Mouse (Mus musculus) C2C12 (cell line): ENCODE results near the gene Kctd7.

Source experiments
- CTCF ChIP-seq: IDR thresholded peaks from one replicate; pipeline ENCODE4 v1.5.1; 2011; ENCODE audit not compliant: control insufficient read depth, insufficient read depth, insufficient read length
- FOSL1 ChIP-seq: IDR thresholded peaks from one replicate; pipeline ENCODE4 v1.8.0; 2011; ENCODE audit warnings: mild to moderate bottlenecking, low read length; ENCODE audit not compliant: poor library complexity, insufficient read depth, severe bottlenecking
- MYOG ChIP-seq: IDR thresholded peaks from one replicate; pipeline ENCODE4 v1.6.1; 2011; ENCODE audit not compliant: control insufficient read depth, insufficient read length; ENCODE audit errors: extremely low read depth
- USF1 ChIP-seq: IDR thresholded peaks from one replicate; pipeline ENCODE4 v1.6.1; 2011; ENCODE audit warnings: low read depth, mild to moderate bottlenecking, control low read depth, moderate library complexity

DNA sequence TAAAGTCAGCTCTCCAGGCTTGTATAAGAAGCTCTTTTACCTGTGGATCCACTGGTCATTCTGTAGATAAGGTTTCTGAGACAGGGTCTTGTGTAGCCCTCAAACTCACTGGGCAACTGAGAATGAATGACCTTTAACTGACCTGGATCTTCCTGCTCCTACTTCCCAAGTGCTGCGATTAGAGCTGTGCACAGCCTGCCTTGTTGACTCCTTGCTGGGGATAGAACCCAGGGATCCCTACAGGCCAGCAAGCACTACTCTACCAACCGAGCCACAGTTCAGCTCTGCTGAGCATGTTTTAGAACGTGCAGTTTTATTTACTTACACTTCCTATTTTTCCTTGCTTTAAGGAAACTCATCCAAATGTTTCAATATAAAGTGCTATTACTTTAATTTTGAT, 52.8 kb downstream of the Kctd7 start:
- TF ChIP-seq CTCF (no peak), FOSL1 (no peak), USF1 (no peak), MYOG (no peak)
